Mouse (Mus musculus) liver, postnatal 0 days (tissue): ENCODE results near the gene Stx4a.

ENCODE experiments used
- CTCF ChIP-seq: sonication (generic); IDR thresholded peaks from 2 replicates; pipeline ENCODE4 v1.5.1; 2016; ENCODE audit warnings: antibody characterized with exemption, low read depth
- EP300 ChIP-seq: IDR thresholded peaks from 2 replicates; pipeline ENCODE4 v1.6.1; 2016; ENCODE audit warnings: antibody characterized with exemption, low read depth, mild to moderate bottlenecking

DNA sequence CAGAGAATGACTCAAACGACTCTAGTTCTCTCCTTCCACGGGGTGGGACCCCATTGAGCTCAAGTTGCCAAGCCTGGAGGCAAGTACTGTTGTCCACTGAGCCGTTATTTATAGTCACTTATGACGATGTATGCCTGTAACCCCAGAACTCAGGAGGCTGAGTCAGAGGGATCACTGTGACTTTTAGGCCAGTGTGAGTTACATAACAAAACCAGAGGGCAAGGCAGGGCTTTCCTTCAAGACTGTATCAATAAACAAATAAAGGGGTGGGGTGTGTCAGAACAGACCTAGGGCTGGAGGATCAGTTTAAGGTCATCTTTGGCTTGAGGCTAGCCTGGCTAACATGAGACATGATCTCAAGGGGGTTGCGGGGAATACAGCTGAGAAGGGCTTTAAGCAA is 26.8 kb downstream of the Stx4a start:
- TF ChIP-seq CTCF = no peak
- TF ChIP-seq EP300 = no peak
